ENCODE assay signal across 8 mouse cellular contexts in genomic region chr11:120703696-120704454, GRCm38 (mm10). TPM values are rescaled to one million over a fixed set of nuclear protein-coding genes. Genes with fewer than 3 reads are reported as not detected.
DNase-seq lines count a peak whose midpoint lies in the region; ATAC-seq and TF ChIP-seq lines count a peak whose summit lies in the region.

No protein-coding gene starts in this region.

- 46% methylated on average over 15 of the region's 15 CpGs for WGBS in heart, postnatal 0 days
- 34% methylated on average over 13 of the region's 15 CpGs for WGBS in embryonic facial prominence, embryonic 14.5 days
- 39% methylated on average over 15 of the region's 15 CpGs for WGBS in midbrain, embryonic 11.5 days

- no peak overlapping the region for H3K4me2 ChIP-seq in heart, postnatal 0 days (ENCODE audit: low read depth, low read length)
- no peak overlapping the region for H3K4me2 ChIP-seq in embryonic facial prominence, embryonic 14.5 days (ENCODE audit: low read depth, low read length)
- H3K4me2 ChIP-seq in midbrain, embryonic 11.5 days, result no peak overlapping the region

- TF ChIP-seq EP300 in heart, postnatal 0 days (IDR thresholded peaks at IDR 0.05; ENCODE audit: low read depth), result no peak

- peak; percentile 61 for DNase-seq in heart, postnatal 0 days (ENCODE audit: low spot score)
- DNase-seq in heart, adult 9 months (ENCODE audit: low spot score in 2 of 2), result no peak
- peak; percentile 51 for DNase-seq in MN1 (ENCODE audit: low spot score)
- no peak for DNase-seq in embryonic facial prominence, embryonic 14.5 days (ENCODE audit: low spot score)
- DNase-seq in midbrain, embryonic 11.5 days (ENCODE audit: low spot score, missing footprints), result no peak
- no peak for DNase-seq in testis, postnatal 14 days (ENCODE audit: low spot score)
- DNase-seq in layer of hippocampus, adult 9-11 months, result no peak

- H3K27me3 ChIP-seq in heart, postnatal 0 days (ENCODE audit: control insufficient read depth, insufficient read depth, low read length), result no peaks in the 10 kb centered on the region
- H3K27me3 ChIP-seq in embryonic facial prominence, embryonic 14.5 days (replicated peaks; ENCODE audit: control insufficient read depth, insufficient read depth, low read length), result no peaks in the 10 kb centered on the region
- no peaks in the 10 kb centered on the region for H3K27me3 ChIP-seq in midbrain, embryonic 11.5 days (ENCODE audit: control insufficient read depth, insufficient read depth, low read length)

- TF ChIP-seq CTCF in heart, postnatal 0 days (IDR thresholded peaks at IDR 0.05; ENCODE audit: low read depth), result no peak

- H3K27ac ChIP-seq in heart, postnatal 0 days (ENCODE audit: low read depth), result peak overlapping the region; percentile 43; the same call in 1 of the 2 replicates
- H3K27ac ChIP-seq in embryonic facial prominence, embryonic 14.5 days (replicated peaks; ENCODE audit: low read depth, low read length), result peak overlapping the region; percentile 63
- 0 out of 2 replicates have a peak overlapping the region, but pooled peaks have one; percentile 40 for H3K27ac ChIP-seq in midbrain, embryonic 11.5 days (ENCODE audit: low read depth, low read length)

- peak; percentile 43 for ATAC-seq in heart, postnatal 0 days (ENCODE audit: insufficient read depth, low read depth)
- no peak for ATAC-seq in embryonic facial prominence, embryonic 14.5 days (ENCODE audit: low read depth)
- ATAC-seq in midbrain, embryonic 11.5 days (ENCODE audit: low FRiP score), result no peak
- ATAC-seq in megakaryocyte-erythroid progenitor cell, adult 5-6 weeks (replicated peaks; ENCODE audit: low FRiP score, low TSS enrichment, poor library complexity, severe bottlenecking), result no peak

- no peak overlapping the region for H3K9ac ChIP-seq in heart, postnatal 0 days (replicated peaks; ENCODE audit: low read depth, low read length)
- peak overlapping the region; percentile 49; the same call in 1 of the 2 replicates for H3K9ac ChIP-seq in embryonic facial prominence, embryonic 14.5 days (ENCODE audit: low read depth, low read length)
- H3K9ac ChIP-seq in midbrain, embryonic 11.5 days (ENCODE audit: low read length), result peak overlapping the region; percentile 30; the same call in 1 of the 2 replicates

- H3K9me3 ChIP-seq in heart, postnatal 0 days (replicated peaks; ENCODE audit: control insufficient read depth, low read length), result no peaks in the 10 kb centered on the region
- H3K9me3 ChIP-seq in embryonic facial prominence, embryonic 14.5 days (ENCODE audit: control insufficient read depth, low read length), result no peaks in the 10 kb centered on the region
- no peaks in the 10 kb centered on the region for H3K9me3 ChIP-seq in midbrain, embryonic 11.5 days (ENCODE audit: control insufficient read depth, low read length)

- H3K4me1 ChIP-seq in heart, postnatal 0 days (ENCODE audit: control insufficient read depth, insufficient read depth), result peaks cover 18% of the 10 kb centered on the region
- H3K4me1 ChIP-seq in embryonic facial prominence, embryonic 14.5 days (ENCODE audit: control insufficient read depth, insufficient read depth, low read length), result peaks cover 29% of the 10 kb centered on the region
- peaks cover 36% of the 10 kb centered on the region for H3K4me1 ChIP-seq in midbrain, embryonic 11.5 days (ENCODE audit: control insufficient read depth, insufficient read depth, low read length)

- no peak overlapping the region for H3K4me3 ChIP-seq in heart, postnatal 0 days (ENCODE audit: low read depth, low read length)
- no peak overlapping the region for H3K4me3 ChIP-seq in embryonic facial prominence, embryonic 14.5 days (ENCODE audit: low read depth, low read length)
- no peak overlapping the region for H3K4me3 ChIP-seq in midbrain, embryonic 11.5 days (ENCODE audit: low read depth, low read length)

- H3K36me3 ChIP-seq in heart, postnatal 0 days (replicated peaks; ENCODE audit: control insufficient read depth, insufficient read depth, low read length), result peaks cover 36% of the 10 kb centered on the region; the same call in 1 of the 2 replicates
- H3K36me3 ChIP-seq in embryonic facial prominence, embryonic 14.5 days (ENCODE audit: control insufficient read depth, insufficient read depth, low read length), result peaks cover 33% of the 10 kb centered on the region
- 0 out of 2 replicates have a peak, but pooled peaks cover 2% of the 10 kb centered on the region for H3K36me3 ChIP-seq in midbrain, embryonic 11.5 days (ENCODE audit: control insufficient read depth, insufficient read depth, low read length)

RNA-seq across cellular contexts. Expression of gene Cenpx, which starts 9.7 kb away (rescaled TPM):
- total RNA-seq in heart, postnatal 0 days (2014; rRNA removed; ENCODE audit: low replicate concordance), result 68.7 and 115 TPM in 2 replicates
- polyA plus RNA-seq in heart, postnatal 0 days (2015; fragmentation: Nextera tagmentation; extraction: Ambion mirVana), result 102 and 114 TPM in 2 replicates
- 139 and 145 TPM in 2 replicates for polyA plus RNA-seq in embryonic facial prominence, embryonic 14.5 days (2014; fragmentation: Nextera tagmentation; extraction: Ambion mirVana)
- polyA plus RNA-seq in midbrain, embryonic 11.5 days (2014; fragmentation: Nextera tagmentation; extraction: Ambion mirVana), result 119 and 131 TPM in 2 replicates
- 132 and 157 TPM in 2 replicates for total RNA-seq in megakaryocyte-erythroid progenitor cell, adult 5-6 weeks (2014; fragmentation: Nextera tagmentation)
- 95.0 and 99.4 TPM in 2 replicates for total RNA-seq in megakaryocyte-erythroid progenitor cell, adult 5-6 weeks (2017)

RNA-seq across cellular contexts. Expression of gene Lrrc45, which starts 9.8 kb away (rescaled TPM):
- total RNA-seq in heart, postnatal 0 days (2014; rRNA removed; ENCODE audit: low replicate concordance), result 11.9 and 28.3 TPM in 2 replicates
- 12.4 and 14.2 TPM in 2 replicates for polyA plus RNA-seq in heart, postnatal 0 days (2015; fragmentation: Nextera tagmentation; extraction: Ambion mirVana)
- polyA plus RNA-seq in embryonic facial prominence, embryonic 14.5 days (2014; fragmentation: Nextera tagmentation; extraction: Ambion mirVana), result 46.5 and 50.7 TPM in 2 replicates
- 30.9 TPM in 2 replicates for polyA plus RNA-seq in midbrain, embryonic 11.5 days (2014; fragmentation: Nextera tagmentation; extraction: Ambion mirVana)
- total RNA-seq in megakaryocyte-erythroid progenitor cell, adult 5-6 weeks (2014; fragmentation: Nextera tagmentation), result 25.3 and 34.4 TPM in 2 replicates
- total RNA-seq in megakaryocyte-erythroid progenitor cell, adult 5-6 weeks (2017), result 37.0 and 38.1 TPM in 2 replicates

RNA-seq across cellular contexts. Expression of gene Rac3, which starts 17.4 kb away (rescaled TPM):
- 9.2 and 12.6 TPM in 2 replicates for total RNA-seq in heart, postnatal 0 days (2014; rRNA removed; ENCODE audit: low replicate concordance)
- 1.4 and 1.8 TPM in 2 replicates for polyA plus RNA-seq in heart, postnatal 0 days (2015; fragmentation: Nextera tagmentation; extraction: Ambion mirVana)
- polyA plus RNA-seq in embryonic facial prominence, embryonic 14.5 days (2014; fragmentation: Nextera tagmentation; extraction: Ambion mirVana), result 16.5 and 16.6 TPM in 2 replicates
- 9.9 and 12.3 TPM in 2 replicates for polyA plus RNA-seq in midbrain, embryonic 11.5 days (2014; fragmentation: Nextera tagmentation; extraction: Ambion mirVana)
- total RNA-seq in megakaryocyte-erythroid progenitor cell, adult 5-6 weeks (2014; fragmentation: Nextera tagmentation), result 1.6 and 2.9 TPM in 2 replicates
- not detected in 2 replicates for total RNA-seq in megakaryocyte-erythroid progenitor cell, adult 5-6 weeks (2017)

RNA-seq across cellular contexts. Expression of gene Dcxr, which starts 23.2 kb away (rescaled TPM):
- total RNA-seq in heart, postnatal 0 days (2014; rRNA removed; ENCODE audit: low replicate concordance), result 5.0 and 10.5 TPM in 2 replicates
- 8.6 and 8.7 TPM in 2 replicates for polyA plus RNA-seq in heart, postnatal 0 days (2015; fragmentation: Nextera tagmentation; extraction: Ambion mirVana)
- polyA plus RNA-seq in embryonic facial prominence, embryonic 14.5 days (2014; fragmentation: Nextera tagmentation; extraction: Ambion mirVana), result 23.5 and 27.0 TPM in 2 replicates
- polyA plus RNA-seq in midbrain, embryonic 11.5 days (2014; fragmentation: Nextera tagmentation; extraction: Ambion mirVana), result 10.6 and 12.4 TPM in 2 replicates
- total RNA-seq in megakaryocyte-erythroid progenitor cell, adult 5-6 weeks (2014; fragmentation: Nextera tagmentation), result 12.7 and 14.9 TPM in 2 replicates
- total RNA-seq in megakaryocyte-erythroid progenitor cell, adult 5-6 weeks (2017), result 6.2 and 10.2 TPM in 2 replicates

RNA-seq across cellular contexts. Expression of gene Cbr2, which starts 28.0 kb away (rescaled TPM):
- 12.2 and 19.1 TPM in 2 replicates for total RNA-seq in heart, postnatal 0 days (2014; rRNA removed; ENCODE audit: low replicate concordance)
- 2.4 and 43.5 TPM in 2 replicates for polyA plus RNA-seq in heart, postnatal 0 days (2015; fragmentation: Nextera tagmentation; extraction: Ambion mirVana)
- polyA plus RNA-seq in embryonic facial prominence, embryonic 14.5 days (2014; fragmentation: Nextera tagmentation; extraction: Ambion mirVana), result 58.3 and 113 TPM in 2 replicates
- 1.00 and 1.1 TPM in 2 replicates for polyA plus RNA-seq in midbrain, embryonic 11.5 days (2014; fragmentation: Nextera tagmentation; extraction: Ambion mirVana)
- total RNA-seq in megakaryocyte-erythroid progenitor cell, adult 5-6 weeks (2014; fragmentation: Nextera tagmentation), result not detected in 2 replicates
- not detected in 2 replicates for total RNA-seq in megakaryocyte-erythroid progenitor cell, adult 5-6 weeks (2017)

Comparison
In these comparisons a context has a peak if more than half of its experiments do, and no peak if none do; other contexts are left out.
1. DNase-seq: peak in heart, postnatal 0 days (single experiment) and MN1 (single experiment); none in heart, adult 9 months (0 of 2), embryonic facial prominence, embryonic 14.5 days (single experiment), midbrain, embryonic 11.5 days (single experiment), testis, postnatal 14 days (single experiment) and layer of hippocampus, adult 9-11 months (single experiment).
2. Peak in every context shown above with its lines, with median percentiles within 50 percentile points of each other: H3K27ac ChIP-seq.